Mouse (Mus musculus) liver, postnatal 0 days (tissue): ENCODE measurements around the gene Slc47a2. TPM values are rescaled to one million over a fixed set of nuclear protein-coding genes. Genes with fewer than 3 reads are reported as not detected.

Experiments used
- ATAC-seq: fragments of 200-750 bp; cut with Nextera tagmentation; 2 replicates; pipeline ENCODE4 v1.8.0; 2017; ENCODE audit warnings: mild to moderate bottlenecking, moderate library complexity
- DNase-seq: peaks from one replicate; pipeline ENCODE4 v3.0.0-alpha.2; 2016
- H3K27ac ChIP-seq: fragments of 300-500 bp; sonication (generic); 2 replicates; pipeline ENCODE4 v1.5.1; 2014; ENCODE audit warnings: antibody characterized with exemption, moderate library complexity, mild to moderate bottlenecking, low read depth
- H3K27me3 ChIP-seq: fragments of 300-500 bp; sonication (generic); 2 replicates; pipeline ENCODE4 v1.6.1; 2014; ENCODE audit warnings: low read length, control low read depth, mixed read lengths; ENCODE audit not compliant: insufficient read depth
- H3K36me3 ChIP-seq: fragments of 300-500 bp; sonication (generic); replicated peaks from 2 replicates; pipeline ENCODE4 v1.6.1; 2014; ENCODE audit warnings: mild to moderate bottlenecking, control low read depth, low read length, moderate library complexity, mixed read lengths; ENCODE audit not compliant: insufficient read depth
- H3K4me1 ChIP-seq: fragments of 300-500 bp; sonication (generic); 2 replicates; pipeline ENCODE4 v1.6.1; 2014; ENCODE audit warnings: antibody characterized with exemption, mild to moderate bottlenecking, control low read depth; ENCODE audit not compliant: insufficient read depth
- H3K4me2 ChIP-seq: fragments of 300-500 bp; sonication (generic); 2 replicates; pipeline ENCODE4 v1.6.1; 2014; ENCODE audit warnings: low read depth, mild to moderate bottlenecking, low read length, moderate library complexity, mixed read lengths
- H3K4me3 ChIP-seq: fragments of 300-500 bp; sonication (generic); 2 replicates; pipeline ENCODE4 v1.5.1; 2014; ENCODE audit warnings: low read depth, low read length
- H3K9ac ChIP-seq: fragments of 300-500 bp; sonication (generic); replicated peaks from 2 replicates; pipeline ENCODE4 v1.6.1; 2014; ENCODE audit warnings: mild to moderate bottlenecking, moderate library complexity
- H3K9me3 ChIP-seq: fragments of 300-500 bp; sonication (generic); 2 replicates; pipeline ENCODE4 v1.6.1; 2016; ENCODE audit warnings: mild to moderate bottlenecking, control low read depth, low read length, mixed read lengths
- CTCF ChIP-seq: sonication (generic); IDR thresholded peaks from 2 replicates; pipeline ENCODE4 v1.5.1; 2016; ENCODE audit warnings: antibody characterized with exemption, low read depth
- EP300 ChIP-seq: IDR thresholded peaks from 2 replicates; pipeline ENCODE4 v1.6.1; 2016; ENCODE audit warnings: antibody characterized with exemption, low read depth, mild to moderate bottlenecking
- WGBS: fragments of 180-500 bp; shearing (Covaris S2); extraction: QIAGEN DNeasy Blood & Tissue Kit; methylation state at CpG from one replicate; pipeline ENCODE4 v1.1.7; 2014; ENCODE audit not compliant: insufficient replicate concordance; 5-methylcytosine and 5-hydroxymethylcytosine counted together
- polyA plus RNA-seq: library from polyadenylated mRNA; unstranded; fragments of >200 nt; fragmentation: Nextera tagmentation; extraction: Ambion mirVana; gene quantifications from 2 replicates; pipeline ENCODE4 v1.2.1, GENCODE M21; 2015

Gene Slc47a2
- polyA plus RNA-seq, 1 experiment from 2014 or later, result not detected

DNA sequence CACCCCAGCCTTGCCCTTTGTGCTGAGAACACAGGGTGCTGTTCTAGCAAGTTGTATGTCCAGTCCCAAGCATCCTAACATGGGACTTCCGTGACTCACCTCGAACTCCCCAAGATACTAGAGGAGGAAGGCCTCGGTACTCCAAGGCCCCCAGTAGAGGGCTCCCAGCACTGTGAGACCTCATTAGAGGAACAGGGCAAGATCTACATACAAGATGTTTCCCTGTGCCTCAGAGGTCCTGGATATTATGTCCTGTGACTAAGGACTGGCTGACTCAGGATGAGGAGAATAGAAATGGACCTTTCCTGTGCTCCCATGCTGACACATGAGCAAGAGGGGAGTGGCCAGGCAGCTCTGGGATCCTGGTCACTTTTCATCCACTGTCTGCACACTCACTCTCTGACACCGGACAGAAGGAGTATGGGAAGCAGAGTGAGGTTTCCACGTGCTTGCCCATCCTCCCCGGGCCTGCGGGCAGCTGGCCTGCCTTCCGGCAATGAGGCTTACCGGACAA, 9.5 kb upstream of the Slc47a2 start:
- H3K4me3 ChIP-seq, result no peak overlapping the region
- DNase-seq (no peak), ATAC-seq (no peak)
- no peak for TF ChIP-seq EP300
- peak; percentile 43 for TF ChIP-seq CTCF
- H3K36me3 ChIP-seq, result no peaks in the 10 kb centered on the region
- no peak overlapping the region for H3K4me2 ChIP-seq
- no peak overlapping the region for H3K9ac ChIP-seq
- no peaks in the 10 kb centered on the region for H3K9me3 ChIP-seq
- H3K27me3 ChIP-seq, result no peaks in the 10 kb centered on the region
- H3K4me1 ChIP-seq, result peaks cover 8% of the 10 kb centered on the region
- 56% methylated on average over 9 of the region's 9 CpGs for WGBS
- H3K27ac ChIP-seq, result no peak overlapping the region

GRCm38 (mm10) chr11:61349337-61349736, 6.7 kb upstream of the Slc47a2 start:
- Histone ChIP-seq H3K9me3 (no peaks in the 10 kb centered on the region), H3K9ac (no peak overlapping the region), H3K27me3 (peaks cover under 1% of the 10 kb centered on the region; the same call in 1 of the 2 replicates), H3K36me3 (no peaks in the 10 kb centered on the region), H3K4me3 (no peak overlapping the region), H3K4me1 (peaks cover 8% of the 10 kb centered on the region), H3K27ac (no peak overlapping the region), H3K4me2 (no peak overlapping the region)
- DNase-seq, result peak; percentile 85
- 3% methylated on average over 8 of the region's 8 CpGs for WGBS
- TF ChIP-seq CTCF (peak; percentile 92), EP300 (no peak)
- ATAC-seq, result peak; percentile 86

GRCm38 (mm10) chr11:61346133-61346532, 3.5 kb upstream of the Slc47a2 start:
- WGBS, result 60% methylated on average over 8 of the region's 8 CpGs
- TF ChIP-seq EP300 (no peak), CTCF (peak; percentile 31; the same call in 1 of the 2 replicates)
- no peaks in the 10 kb centered on the region for H3K36me3 ChIP-seq
- no peak overlapping the region for H3K4me2 ChIP-seq
- no peak for DNase-seq
- no peak overlapping the region for H3K9ac ChIP-seq
- no peak for ATAC-seq
- no peaks in the 10 kb centered on the region for H3K9me3 ChIP-seq
- H3K27me3 ChIP-seq, result peaks cover 27% of the 10 kb centered on the region
- no peak overlapping the region for H3K27ac ChIP-seq
- peaks cover 12% of the 10 kb centered on the region for H3K4me1 ChIP-seq
- no peak overlapping the region for H3K4me3 ChIP-seq

GRCm38 (mm10) chr11:61341971-61342370, 689 bp downstream of the Slc47a2 start:
- Histone ChIP-seq H3K27ac (no peak overlapping the region), H3K9me3 (no peaks in the 10 kb centered on the region), H3K4me2 (peak overlapping the region; percentile 64; the same call in 1 of the 2 replicates), H3K27me3 (peaks cover 27% of the 10 kb centered on the region), H3K4me1 (peaks cover 12% of the 10 kb centered on the region), H3K9ac (no peak overlapping the region), H3K4me3 (no peak overlapping the region), H3K36me3 (no peaks in the 10 kb centered on the region)
- WGBS, result 22% methylated on average over 10 of the region's 10 CpGs
- DNase-seq, result no peak
- TF ChIP-seq CTCF (no peak), EP300 (no peak)
- ATAC-seq, result no peak

- Histone ChIP-seq H3K4me2 (no peak overlapping the region), H3K4me3 (no peak overlapping the region), H3K4me1 (peaks cover 12% of the 10 kb centered on the region), H3K9me3 (no peaks in the 10 kb centered on the region), H3K27ac (no peak overlapping the region), H3K27me3 (peaks cover 27% of the 10 kb centered on the region), H3K36me3 (no peaks in the 10 kb centered on the region), H3K9ac (no peak overlapping the region)
- no peak for DNase-seq
- no peak for TF ChIP-seq CTCF
- TF ChIP-seq EP300, result no peak
- no peak for ATAC-seq
- 62% methylated on average over 4 of the region's 4 CpGs for WGBS
These were observed 1.4 kb downstream of the Slc47a2 start for GRCm38 (mm10) chr11:61341233-61341632.

DNA sequence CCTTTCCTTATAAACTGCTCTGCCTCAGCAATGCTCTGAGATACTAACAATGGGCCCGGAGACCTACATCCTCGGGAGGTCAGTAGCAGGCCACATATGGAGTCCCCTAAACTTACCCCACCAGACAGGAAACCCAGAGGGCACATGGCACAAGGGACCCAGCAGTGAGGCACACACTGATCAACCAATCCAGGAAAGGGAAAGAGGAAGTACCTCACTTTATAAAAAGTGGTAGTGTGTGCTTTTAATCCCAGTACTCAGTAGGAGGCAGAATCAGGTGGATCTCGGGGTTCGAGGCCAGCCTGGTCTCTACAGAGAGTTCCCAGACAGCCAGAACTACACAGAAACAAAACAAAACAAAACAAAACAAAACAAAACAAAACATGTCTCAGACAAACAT, 2.3 kb downstream of the Slc47a2 start:
- 48% methylated on average over 4 of the region's 4 CpGs for WGBS
- Histone ChIP-seq H3K9ac (no peak overlapping the region), H3K27me3 (peaks cover 27% of the 10 kb centered on the region), H3K9me3 (no peaks in the 10 kb centered on the region), H3K36me3 (no peaks in the 10 kb centered on the region), H3K4me1 (peaks cover 12% of the 10 kb centered on the region), H3K4me2 (no peak overlapping the region), H3K4me3 (no peak overlapping the region), H3K27ac (no peak overlapping the region)
- ATAC-seq, result no peak
- DNase-seq, result no peak
- no peak for TF ChIP-seq EP300
- TF ChIP-seq CTCF, result no peak
